Mouse (Mus musculus) ES-CJ7 (cell line): ENCODE data around the gene Itgbl1.

Experiments
- DNase-seq: peaks from one replicate; pipeline ENCODE4 v3.0.0; 2011; ENCODE audit warnings: low read depth, low spot score

Itgbl1 gene

GRCm38 (mm10) chr14:123659921-123660385 lies at the start of gene Itgbl1:
Gene Itgbl1 (plus strand): TSS chr14:123659971.
- peak; percentile 8 for DNase-seq

GRCm38 (mm10) chr14:123622969-123623368 lies 36.8 kb upstream of the Itgbl1 start:
- DNase-seq = no peak

GRCm38 (mm10) chr14:123626501-123627179 lies 33.1 kb upstream of the Itgbl1 start, which contains the start of gene Nalcn:
Gene Nalcn (minus strand): TSS chr14:123627144.
- peak; percentile 50 for DNase-seq

- no peak for DNase-seq
Observed at GRCm38 (mm10) chr14:123627180-123627562, 32.6 kb upstream of the Itgbl1 start.

GRCm38 (mm10) chr14:123661091-123661491 lies 1.3 kb downstream of the Itgbl1 start:
- DNase-seq = peak; percentile 92

GRCm38 (mm10) chr14:123662386-123662785 lies 2.6 kb downstream of the Itgbl1 start:
- no peak for DNase-seq

GRCm38 (mm10) chr14:123663206-123663605 lies 3.4 kb downstream of the Itgbl1 start:
- no peak for DNase-seq

- no peak for DNase-seq
Observed at GRCm38 (mm10) chr14:123664451-123664850, 4.7 kb downstream of the Itgbl1 start.

- DNase-seq = peak; percentile 75
Observed at GRCm38 (mm10) chr14:123671076-123671475, 11.3 kb downstream of the Itgbl1 start.

- DNase-seq = no peak
Observed at GRCm38 (mm10) chr14:123678091-123678490, 18.3 kb downstream of the Itgbl1 start.

GRCm38 (mm10) chr14:123714751-123715150 lies 55.0 kb downstream of the Itgbl1 start:
- DNase-seq = no peak

- no peak for DNase-seq
Observed at GRCm38 (mm10) chr14:123742055-123742454, 82.3 kb downstream of the Itgbl1 start.

GRCm38 (mm10) chr14:123751017-123751416 lies 91.2 kb downstream of the Itgbl1 start:
- DNase-seq = no peak

GRCm38 (mm10) chr14:123759534-123759933 lies 99.8 kb downstream of the Itgbl1 start:
- DNase-seq = no peak

GRCm38 (mm10) chr14:123760079-123760478 lies 100.3 kb downstream of the Itgbl1 start:
- no peak for DNase-seq

- no peak for DNase-seq
Observed at GRCm38 (mm10) chr14:123801744-123802143, 142.0 kb downstream of the Itgbl1 start.

GRCm38 (mm10) chr14:123837662-123838061 lies 177.9 kb downstream of the Itgbl1 start:
- no peak for DNase-seq

GRCm38 (mm10) chr14:123843675-123844425 lies 184.1 kb downstream of the Itgbl1 start:
- no peak for DNase-seq

- DNase-seq = no peak
Observed at GRCm38 (mm10) chr14:123864531-123864930, 204.8 kb downstream of the Itgbl1 start.

GRCm38 (mm10) chr14:123865779-123866726 lies 206.3 kb downstream of the Itgbl1 start:
- DNase-seq = peak; percentile 4

- peak; percentile 15 for DNase-seq
Observed at GRCm38 (mm10) chr14:123927903-123928302, 268.1 kb downstream of the Itgbl1 start.

- DNase-seq = no peak
Observed at GRCm38 (mm10) chr14:123966531-123966930, 306.8 kb downstream of the Itgbl1 start.
